Mouse (Mus musculus) megakaryocyte, embryonic 14.5 days (primary cell): Measurements from ENCODE around the gene Pax7.

Experiments
- FLI1 ChIP-seq: IDR thresholded peaks from 2 replicates; pipeline ENCODE4 v1.6.1; 2012; ENCODE audit warnings: low read length, inconsistent platforms, mixed read lengths
- GATA1 ChIP-seq: IDR thresholded peaks from 3 replicates; pipeline ENCODE4 v1.6.1; 2012; ENCODE audit warnings: mixed read lengths, low read length, inconsistent platforms, borderline replicate concordance

DNA sequence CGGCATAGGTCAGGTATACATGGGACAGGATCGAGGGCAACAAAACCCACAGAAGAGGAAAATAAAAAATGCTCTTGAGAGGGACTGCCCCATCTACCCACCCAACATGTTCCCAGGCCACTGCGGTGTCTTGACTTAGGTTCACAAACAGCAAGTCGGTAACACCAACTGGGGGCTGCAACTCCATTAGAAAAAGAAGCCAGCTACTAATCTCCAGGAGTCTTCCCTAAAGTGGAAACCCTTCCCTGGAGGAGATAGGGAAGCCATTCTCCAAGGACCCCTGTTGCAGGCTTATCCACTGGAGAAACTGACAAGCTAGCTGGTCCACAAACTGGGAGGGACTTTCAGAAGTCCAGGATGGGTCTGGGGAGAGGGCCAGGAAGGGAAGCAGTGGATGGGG, 21.4 kb downstream of the Pax7 start:
- no peak for TF ChIP-seq GATA1
- TF ChIP-seq FLI1: no peak
